Mouse (Mus musculus) small intestine, adult 2 months (tissue): Measurements from ENCODE around the gene Tns1.

Experiments
- CTCF ChIP-seq: fragments of 200-500 bp; IDR thresholded peaks from 2 replicates; pipeline ENCODE4 v1.5.1; 2012; ENCODE audit warnings: low read depth, mild to moderate bottlenecking, control low read depth, inconsistent platforms, low read length, moderate library complexity, mixed read lengths; ENCODE audit not compliant: insufficient replicate concordance, insufficient read length; ENCODE audit errors: extremely low read depth
- POLR2A ChIP-seq: fragments of 200-500 bp; IDR thresholded peaks from 2 replicates; pipeline ENCODE4 v1.6.1; 2012; ENCODE audit warnings: low read depth, mild to moderate bottlenecking, control low read depth, inconsistent platforms, low read length, moderate library complexity

- TF ChIP-seq CTCF (no peak), POLR2A (no peak)
Measured at GRCm38 (mm10) chr1:73919909-73920308, 204.3 kb downstream of the Tns1 start.
